Mouse (Mus musculus) limb, embryonic 12.5 days (tissue): ENCODE data around the gene Abhd2. TPM values are rescaled to one million over a fixed set of nuclear protein-coding genes. Genes with fewer than 3 reads are reported as not detected.

Experiments used
- ATAC-seq: fragments of 200-750 bp; cut with Nextera tagmentation; 2 replicates; pipeline ENCODE4 v1.8.0; 2017; ENCODE audit warnings: low read depth, moderate TSS enrichment; ENCODE audit not compliant: insufficient number of reproducible peaks, insufficient read depth, low FRiP score, low TSS enrichment
- H3K27ac ChIP-seq: fragments of 300-500 bp; sonication (generic); 2 replicates; pipeline ENCODE4 v1.5.1; 2016; ENCODE audit warnings: mild to moderate bottlenecking, moderate library complexity
- H3K27me3 ChIP-seq: fragments of 300-500 bp; sonication (generic); 2 replicates; pipeline ENCODE4 v1.6.1; 2016; ENCODE audit warnings: mild to moderate bottlenecking, moderate library complexity
- H3K36me3 ChIP-seq: fragments of 300-500 bp; sonication (generic); 2 replicates; pipeline ENCODE4 v1.6.1; 2016; ENCODE audit warnings: mild to moderate bottlenecking, moderate library complexity
- H3K4me1 ChIP-seq: fragments of 300-500 bp; sonication (generic); replicated peaks from 2 replicates; pipeline ENCODE4 v1.6.1; 2016
- H3K4me2 ChIP-seq: fragments of 300-500 bp; sonication (generic); 2 replicates; pipeline ENCODE4 v1.6.1; 2016; ENCODE audit warnings: mild to moderate bottlenecking, moderate library complexity
- H3K4me3 ChIP-seq: fragments of 300-500 bp; sonication (generic); replicated peaks from 2 replicates; pipeline ENCODE4 v1.5.1; 2016; ENCODE audit warnings: mild to moderate bottlenecking
- H3K9ac ChIP-seq: fragments of 300-500 bp; sonication (generic); replicated peaks from 2 replicates; pipeline ENCODE4 v1.6.1; 2016; ENCODE audit warnings: mild to moderate bottlenecking, moderate library complexity
- H3K9me3 ChIP-seq: fragments of 300-500 bp; sonication (generic); 2 replicates; pipeline ENCODE4 v1.6.1; 2016; ENCODE audit warnings: mild to moderate bottlenecking, moderate library complexity
- WGBS: fragments of 180-500 bp; shearing (Covaris S2); methylation state at CpG from one replicate; pipeline ENCODE4 v1.1.7; 2016; 5-methylcytosine and 5-hydroxymethylcytosine counted together
- polyA plus RNA-seq: library from polyadenylated mRNA; unstranded; fragments of >200 nt; fragmentation: Nextera tagmentation; extraction: Ambion mirVana; gene quantifications from 2 replicates; pipeline ENCODE4 v1.2.1, GENCODE M21; 2016

Gene Abhd2
- polyA plus RNA-seq, 1 experiment from 2014 or later: 8.5 TPM

DNA sequence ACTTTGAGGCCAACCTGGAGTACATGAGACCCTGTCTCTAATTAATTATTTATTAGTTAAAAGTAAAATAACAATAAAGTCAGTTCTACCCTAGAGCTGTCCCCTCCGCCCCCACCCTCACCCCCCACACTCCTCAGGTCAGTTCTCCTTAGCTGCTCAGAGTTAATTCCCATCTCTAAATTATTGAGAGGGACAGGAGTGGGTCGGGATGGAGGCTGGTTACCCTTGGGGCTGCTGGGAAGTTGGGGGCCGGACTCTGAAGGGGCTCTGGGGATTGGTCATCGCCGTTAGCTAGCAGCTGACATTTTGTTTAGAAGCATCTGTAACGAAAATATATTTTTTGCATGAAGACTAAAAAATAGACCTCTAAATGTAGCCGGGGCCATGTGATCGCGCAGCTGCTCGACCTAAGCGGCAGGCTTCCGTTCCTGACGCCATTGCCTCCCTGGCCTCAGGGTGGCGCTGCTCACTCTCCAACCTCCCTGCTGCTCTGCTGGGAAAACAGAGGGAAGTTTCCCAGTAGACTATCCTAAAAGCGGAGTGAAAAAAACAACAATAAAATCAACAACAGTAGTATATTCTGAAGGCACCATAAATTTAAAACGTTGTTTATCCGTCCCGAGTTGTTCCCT, 26.8 kb upstream of the Abhd2 start:
- H3K36me3 ChIP-seq: no peaks in the 10 kb centered on the region
- H3K4me3 ChIP-seq: peak overlapping the region; percentile 5
- H3K9me3 ChIP-seq: no peaks in the 10 kb centered on the region
- peak; percentile 56; the same call in 1 of the 2 replicates for ATAC-seq
- no peaks in the 10 kb centered on the region for H3K27me3 ChIP-seq
- peak overlapping the region; percentile 47 for H3K4me2 ChIP-seq
- H3K9ac ChIP-seq: no peak overlapping the region
- H3K27ac ChIP-seq: no peak overlapping the region
- 13% methylated on average over 18 of the region's 18 CpGs for WGBS
- 0 out of 2 replicates have a peak, but pooled peaks cover 3% of the 10 kb centered on the region for H3K4me1 ChIP-seq

DNA sequence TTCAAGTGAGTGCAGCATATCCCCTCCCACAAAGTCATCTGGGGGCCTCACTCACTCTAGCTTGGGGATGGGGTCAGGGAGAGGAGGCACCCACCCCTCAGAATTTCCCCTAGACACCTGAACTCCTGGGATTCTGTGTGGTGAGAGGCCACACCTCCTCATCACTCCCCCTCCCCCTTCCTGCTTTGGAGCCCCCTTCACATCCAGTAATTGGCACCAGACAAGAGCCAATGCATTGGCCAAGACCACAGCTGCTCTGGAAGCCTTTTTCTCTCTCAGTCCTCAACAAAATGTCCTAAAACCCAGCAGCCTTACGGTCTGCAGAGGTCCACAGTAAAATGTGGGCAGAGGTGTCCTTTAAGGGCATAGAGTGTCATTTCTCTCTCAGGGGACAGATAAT, 25.6 kb upstream of the Abhd2 start:
- Histone ChIP-seq H3K9ac (no peak overlapping the region), H3K4me2 (no peak overlapping the region), H3K27me3 (no peaks in the 10 kb centered on the region), H3K4me1 (0 out of 2 replicates have a peak, but pooled peaks cover 3% of the 10 kb centered on the region), H3K4me3 (no peak overlapping the region), H3K27ac (no peak overlapping the region), H3K9me3 (no peaks in the 10 kb centered on the region), H3K36me3 (no peaks in the 10 kb centered on the region)
- ATAC-seq: no peak
- 50% methylated on average over 1 of the region's 1 CpGs for WGBS

GRCm38 (mm10) chr7:79247881-79248389, 25.1 kb upstream of the Abhd2 start:
- 0 out of 2 replicates have a peak, but pooled peaks cover 3% of the 10 kb centered on the region for H3K4me1 ChIP-seq
- ATAC-seq: no peak
- no peaks in the 10 kb centered on the region for H3K9me3 ChIP-seq
- WGBS: 74% methylated on average over 7 of the region's 7 CpGs
- no peak overlapping the region for H3K27ac ChIP-seq
- H3K36me3 ChIP-seq: no peaks in the 10 kb centered on the region
- no peak overlapping the region for H3K9ac ChIP-seq
- H3K4me2 ChIP-seq: no peak overlapping the region
- H3K27me3 ChIP-seq: no peaks in the 10 kb centered on the region
- no peak overlapping the region for H3K4me3 ChIP-seq

- no peak overlapping the region for H3K4me2 ChIP-seq
- no peak overlapping the region for H3K4me3 ChIP-seq
- H3K27ac ChIP-seq: no peak overlapping the region
- 89% methylated on average over 2 of the region's 2 CpGs for WGBS
- H3K9me3 ChIP-seq: no peaks in the 10 kb centered on the region
- no peak for ATAC-seq
- no peak overlapping the region for H3K9ac ChIP-seq
- H3K36me3 ChIP-seq: no peaks in the 10 kb centered on the region
- 0 out of 2 replicates have a peak, but pooled peaks cover 3% of the 10 kb centered on the region for H3K4me1 ChIP-seq
- no peaks in the 10 kb centered on the region for H3K27me3 ChIP-seq
Observed at GRCm38 (mm10) chr7:79249581-79249980, 23.4 kb upstream of the Abhd2 start.

DNA sequence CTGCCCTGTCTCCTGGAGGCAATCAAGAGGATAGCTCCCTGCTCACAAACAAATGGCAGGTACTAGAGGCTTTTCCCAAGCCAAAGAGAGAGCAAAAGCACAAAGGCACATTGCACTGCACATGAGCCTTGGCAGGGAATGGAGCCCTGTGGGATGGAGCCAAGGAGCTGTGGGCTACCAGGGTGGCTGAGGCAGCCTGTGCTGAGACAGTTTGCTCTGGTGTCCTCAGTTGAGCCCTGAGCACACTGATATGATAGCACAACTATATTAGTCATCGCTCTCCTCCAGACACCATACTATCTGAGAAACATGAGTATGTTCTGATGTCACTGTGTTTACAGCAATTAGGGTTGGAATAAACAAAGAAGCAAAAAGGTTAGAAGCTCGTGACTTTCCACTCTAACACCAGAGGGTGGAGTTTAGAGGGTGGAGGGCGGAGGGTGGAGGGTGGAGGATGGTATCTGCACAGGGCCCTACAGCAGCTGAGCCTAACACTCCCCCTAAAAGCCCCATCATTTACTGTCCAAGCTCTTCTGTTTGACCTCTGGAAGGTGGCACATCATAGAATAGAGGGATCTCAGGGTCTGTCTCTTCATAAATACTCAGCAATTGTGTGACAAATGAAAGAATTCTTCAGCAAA, 18.6 kb upstream of the Abhd2 start:
- Histone ChIP-seq H3K4me2 (no peak overlapping the region), H3K9ac (no peak overlapping the region), H3K4me1 (no peaks in the 10 kb centered on the region), H3K4me3 (no peak overlapping the region), H3K27ac (no peak overlapping the region), H3K27me3 (no peaks in the 10 kb centered on the region), H3K9me3 (no peaks in the 10 kb centered on the region), H3K36me3 (no peaks in the 10 kb centered on the region)
- WGBS: 74% methylated on average over 3 of the region's 3 CpGs
- no peak for ATAC-seq

DNA sequence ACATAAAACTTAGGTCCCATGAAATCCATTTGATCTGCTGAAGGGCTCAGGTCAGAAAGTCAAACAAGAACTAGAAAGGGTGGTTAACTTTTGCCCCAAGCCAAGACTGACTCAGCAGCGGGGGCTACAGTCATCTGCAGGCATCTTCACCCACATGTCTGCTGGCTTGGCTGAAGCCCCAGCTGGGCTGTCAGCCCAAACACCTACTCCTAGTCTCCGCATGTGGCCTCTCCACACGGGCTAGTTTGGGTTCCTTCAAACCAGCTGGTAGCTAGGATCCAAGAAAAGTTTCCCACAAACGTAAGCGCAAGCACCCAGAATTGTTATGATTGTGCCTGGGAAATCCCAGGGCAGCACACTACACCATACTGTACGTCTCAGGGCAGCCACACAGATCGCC, 17.6 kb upstream of the Abhd2 start:
- Histone ChIP-seq H3K9ac (no peak overlapping the region), H3K27me3 (no peaks in the 10 kb centered on the region)

DNA sequence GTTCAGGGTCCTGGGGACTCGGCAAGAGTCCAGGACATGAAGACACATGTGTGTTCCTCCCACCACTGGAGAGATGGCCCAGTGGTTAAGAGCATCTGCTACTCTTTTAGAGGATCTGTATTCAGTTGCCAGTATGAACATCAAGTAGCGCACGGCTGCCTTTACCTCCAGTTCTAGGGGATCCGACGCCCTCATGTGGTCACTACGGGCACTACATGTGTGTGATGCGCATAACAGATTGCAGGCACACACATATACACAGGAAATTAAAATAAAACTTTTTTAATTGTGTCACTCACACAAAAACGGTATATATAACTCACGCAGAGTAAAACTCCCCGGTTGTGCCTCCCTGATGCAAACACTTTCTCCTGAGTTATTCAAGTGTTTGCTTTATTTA, 17.2 kb upstream of the Abhd2 start:
- H3K9ac ChIP-seq: no peak overlapping the region
- H3K27ac ChIP-seq: no peak overlapping the region
- no peak overlapping the region for H3K4me2 ChIP-seq
- no peak for ATAC-seq
- H3K9me3 ChIP-seq: no peaks in the 10 kb centered on the region
- no peaks in the 10 kb centered on the region for H3K36me3 ChIP-seq
- WGBS: 86% methylated on average over 10 of the region's 10 CpGs
- H3K4me1 ChIP-seq: no peaks in the 10 kb centered on the region
- H3K4me3 ChIP-seq: no peak overlapping the region
- no peaks in the 10 kb centered on the region for H3K27me3 ChIP-seq

More for the DNA sequence above, 17.6 kb upstream of the Abhd2 start:
- no peak overlapping the region for H3K4me3 ChIP-seq
- WGBS: 90% methylated on average over 7 of the region's 7 CpGs
- no peak for ATAC-seq
- no peaks in the 10 kb centered on the region for H3K36me3 ChIP-seq
- no peak overlapping the region for H3K4me2 ChIP-seq
- H3K9me3 ChIP-seq: no peaks in the 10 kb centered on the region
- H3K27ac ChIP-seq: no peak overlapping the region
- H3K4me1 ChIP-seq: no peaks in the 10 kb centered on the region

GRCm38 (mm10) chr7:79256716-79257115, 16.3 kb upstream of the Abhd2 start:
- H3K27ac ChIP-seq: no peak overlapping the region
- H3K4me2 ChIP-seq: no peak overlapping the region
- 87% methylated on average over 4 of the region's 4 CpGs for WGBS
- no peaks in the 10 kb centered on the region for H3K9me3 ChIP-seq
- no peak overlapping the region for H3K4me3 ChIP-seq
- no peak overlapping the region for H3K9ac ChIP-seq
- no peak for ATAC-seq
- no peaks in the 10 kb centered on the region for H3K36me3 ChIP-seq
- no peaks in the 10 kb centered on the region for H3K4me1 ChIP-seq
- no peaks in the 10 kb centered on the region for H3K27me3 ChIP-seq

DNA sequence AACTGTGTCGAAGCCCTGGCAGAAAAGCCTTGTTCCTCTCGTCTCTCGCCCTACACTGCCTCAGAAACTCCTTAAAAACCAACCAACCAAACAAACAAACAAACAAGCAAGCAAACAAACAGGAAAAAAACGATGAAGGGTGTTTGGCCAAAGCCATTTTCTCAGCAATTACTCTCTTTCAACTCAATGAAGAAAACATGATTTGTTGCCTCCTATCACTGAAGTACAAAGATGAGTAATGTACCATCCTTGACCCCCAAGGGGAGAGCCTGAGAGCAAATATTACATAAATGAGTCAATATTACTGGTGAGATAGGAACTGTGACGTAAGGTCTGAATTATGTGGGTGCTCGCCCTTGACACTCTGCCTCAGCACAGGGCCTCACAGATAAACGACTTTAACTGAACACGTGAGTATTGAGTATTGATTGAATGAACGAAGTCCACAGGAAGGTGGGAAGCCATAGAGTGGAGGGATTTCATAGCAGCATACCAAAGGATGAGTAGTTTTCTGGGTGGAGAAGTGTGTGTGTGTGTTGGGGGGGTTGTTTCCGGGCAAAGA, 13.9 kb upstream of the Abhd2 start:
- no peak for ATAC-seq
- Histone ChIP-seq H3K27me3 (no peaks in the 10 kb centered on the region), H3K4me1 (no peaks in the 10 kb centered on the region), H3K27ac (no peak overlapping the region), H3K9me3 (no peaks in the 10 kb centered on the region), H3K4me3 (no peak overlapping the region), H3K36me3 (no peaks in the 10 kb centered on the region), H3K4me2 (no peak overlapping the region), H3K9ac (no peak overlapping the region)
- WGBS: 83% methylated on average over 10 of the region's 10 CpGs

GRCm38 (mm10) chr7:79262478-79262877, 10.5 kb upstream of the Abhd2 start:
- Histone ChIP-seq H3K36me3 (no peaks in the 10 kb centered on the region), H3K9ac (no peak overlapping the region), H3K9me3 (no peaks in the 10 kb centered on the region), H3K4me1 (no peaks in the 10 kb centered on the region), H3K27ac (no peak overlapping the region), H3K4me2 (no peak overlapping the region), H3K4me3 (no peak overlapping the region), H3K27me3 (no peaks in the 10 kb centered on the region)
- no peak for ATAC-seq
- WGBS: 71% methylated on average over 8 of the region's 8 CpGs

- H3K9ac ChIP-seq: no peak overlapping the region
- no peak for ATAC-seq
- no peak overlapping the region for H3K4me2 ChIP-seq
- WGBS: 88% methylated on average over 3 of the region's 3 CpGs
- H3K4me1 ChIP-seq: no peaks in the 10 kb centered on the region
- no peak overlapping the region for H3K4me3 ChIP-seq
- no peak overlapping the region for H3K27ac ChIP-seq
- H3K27me3 ChIP-seq: no peaks in the 10 kb centered on the region
- H3K36me3 ChIP-seq: no peaks in the 10 kb centered on the region
- H3K9me3 ChIP-seq: no peaks in the 10 kb centered on the region
Observed at GRCm38 (mm10) chr7:79263776-79264175, 9.2 kb upstream of the Abhd2 start.
